ENCODE assay signal across 8 mouse cellular contexts in the genomic region with DNA sequence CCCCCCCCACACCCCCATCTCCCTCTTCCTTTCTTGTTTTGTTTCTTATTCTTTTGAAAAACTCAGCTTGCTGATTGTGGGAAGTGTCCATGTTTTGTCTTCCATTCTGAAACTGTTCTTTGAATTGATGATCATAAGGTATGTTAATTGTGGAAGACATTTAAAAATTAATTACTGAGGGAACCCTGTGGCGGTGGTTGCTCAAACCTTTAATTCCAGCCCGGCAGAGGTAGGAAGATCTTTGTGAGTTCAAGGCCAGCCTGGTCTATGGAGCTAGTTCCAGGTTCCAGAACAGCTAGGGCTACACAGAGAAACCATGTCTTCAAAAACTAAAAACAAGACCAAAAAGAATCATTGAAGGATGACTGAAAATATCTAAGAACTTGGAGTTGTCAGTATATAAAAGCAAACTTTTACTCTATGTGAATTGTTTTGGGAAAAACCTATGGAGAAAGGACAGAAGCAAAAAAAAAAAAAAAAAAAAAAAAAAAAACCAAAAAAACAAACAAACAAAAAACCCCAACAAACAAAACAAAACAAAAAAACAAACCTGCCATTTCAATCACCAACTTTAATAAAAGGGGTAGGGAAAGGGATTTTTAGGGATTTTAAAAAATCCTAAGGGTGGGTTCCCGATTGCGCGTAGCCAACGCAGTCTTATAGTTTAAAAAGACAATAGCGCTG. TPM values are rescaled to one million over a fixed set of nuclear protein-coding genes. Genes with fewer than 3 reads are reported as not detected.
DNase-seq lines count a peak whose midpoint lies in the region; ATAC-seq and TF ChIP-seq lines count a peak whose summit lies in the region.

No protein-coding gene starts in this region.

- peak overlapping the region; percentile 25 for H3K4me3 ChIP-seq in lung, embryonic 14.5 days (ENCODE audit: low read depth, low read length)
- H3K4me3 ChIP-seq in embryonic facial prominence, embryonic 11.5 days (ENCODE audit: low read depth, low read length): 0 out of 2 replicates have a peak overlapping the region, but pooled peaks have one; percentile 6
- peak overlapping the region; percentile 33 for H3K4me3 ChIP-seq in intestine, embryonic 14.5 days (ENCODE audit: low read depth, low read length)
- H3K4me3 ChIP-seq in neural tube, embryonic 13.5 days: peak overlapping the region; percentile 6

- H3K4me2 ChIP-seq in lung, embryonic 14.5 days: peak overlapping the region; percentile 56
- H3K4me2 ChIP-seq in embryonic facial prominence, embryonic 11.5 days (ENCODE audit: low read depth, low read length): peak overlapping the region; percentile 33; the same call in 1 of the 2 replicates
- H3K4me2 ChIP-seq in intestine, embryonic 14.5 days (ENCODE audit: low read length): peak overlapping the region; percentile 46
- peak overlapping the region; percentile 46 for H3K4me2 ChIP-seq in neural tube, embryonic 13.5 days

- no peaks in the 10 kb centered on the region for H3K36me3 ChIP-seq in lung, embryonic 14.5 days (ENCODE audit: insufficient read depth)
- H3K36me3 ChIP-seq in embryonic facial prominence, embryonic 11.5 days (replicated peaks; ENCODE audit: control insufficient read depth, insufficient read depth, low read depth, low read length): no peaks in the 10 kb centered on the region
- H3K36me3 ChIP-seq in intestine, embryonic 14.5 days (ENCODE audit: control insufficient read depth, insufficient read depth, low read length): no peaks in the 10 kb centered on the region
- H3K36me3 ChIP-seq in neural tube, embryonic 13.5 days: no peaks in the 10 kb centered on the region

- 0 out of 2 replicates have a peak overlapping the region, but pooled peaks have one; percentile 2 for H3K9ac ChIP-seq in lung, embryonic 14.5 days
- no peak overlapping the region for H3K9ac ChIP-seq in embryonic facial prominence, embryonic 11.5 days (replicated peaks; ENCODE audit: low read length)
- no peak overlapping the region for H3K9ac ChIP-seq in intestine, embryonic 14.5 days (ENCODE audit: low read length)
- no peak overlapping the region for H3K9ac ChIP-seq in neural tube, embryonic 13.5 days

- no peak for ATAC-seq in lung, embryonic 14.5 days (ENCODE audit: insufficient read depth)
- no peak for ATAC-seq in embryonic facial prominence, embryonic 11.5 days (replicated peaks; ENCODE audit: insufficient number of reproducible peaks, low FRiP score, low TSS enrichment, low read depth)
- no peak for ATAC-seq in intestine, embryonic 14.5 days (replicated peaks; ENCODE audit: low FRiP score, low TSS enrichment, low read depth)
- no peak for ATAC-seq in neural tube, embryonic 13.5 days (ENCODE audit: low read depth)

- no peak overlapping the region for H3K27ac ChIP-seq in lung, embryonic 14.5 days (ENCODE audit: low read depth)
- no peak overlapping the region for H3K27ac ChIP-seq in embryonic facial prominence, embryonic 11.5 days (replicated peaks; ENCODE audit: low read depth, low read length)
- H3K27ac ChIP-seq in intestine, embryonic 14.5 days (ENCODE audit: low read depth): no peak overlapping the region
- H3K27ac ChIP-seq in neural tube, embryonic 13.5 days (replicated peaks): no peak overlapping the region

- no peak for DNase-seq in lung, embryonic 14.5 days
- DNase-seq in lung, postnatal 25 days (ENCODE audit: low spot score): no peak
- peak; percentile 11 for DNase-seq in embryonic facial prominence, embryonic 11.5 days (ENCODE audit: low spot score)
- DNase-seq in intestine, embryonic 14.5 days (ENCODE audit: low spot score): no peak
- no peak for DNase-seq in adrenal gland, postnatal 36 days
- DNase-seq in thymus, postnatal 36 days: no peak
- no peak for DNase-seq in kidney, adult 9 months

- WGBS in lung, embryonic 14.5 days: 23% methylated on average over 7 of the region's 7 CpGs
- WGBS in embryonic facial prominence, embryonic 11.5 days: 17% methylated on average over 7 of the region's 7 CpGs
- 29% methylated on average over 7 of the region's 7 CpGs for WGBS in intestine, embryonic 14.5 days
- 21% methylated on average over 7 of the region's 7 CpGs for WGBS in neural tube, embryonic 13.5 days

- H3K27me3 ChIP-seq in lung, embryonic 14.5 days (ENCODE audit: insufficient read depth, low read length): no peaks in the 10 kb centered on the region
- no peaks in the 10 kb centered on the region for H3K27me3 ChIP-seq in embryonic facial prominence, embryonic 11.5 days (ENCODE audit: control insufficient read depth, insufficient read depth, low read length)
- no peaks in the 10 kb centered on the region for H3K27me3 ChIP-seq in intestine, embryonic 14.5 days (replicated peaks; ENCODE audit: control insufficient read depth, insufficient read depth, low read length)
- H3K27me3 ChIP-seq in neural tube, embryonic 13.5 days: no peaks in the 10 kb centered on the region

- TF ChIP-seq CTCF in lung, embryonic 14.5 days (IDR thresholded peaks at IDR 0.05; ENCODE audit: low read depth): no peak

- H3K9me3 ChIP-seq in lung, embryonic 14.5 days (ENCODE audit: low read depth, low read length): no peaks in the 10 kb centered on the region
- no peaks in the 10 kb centered on the region for H3K9me3 ChIP-seq in embryonic facial prominence, embryonic 11.5 days (replicated peaks; ENCODE audit: control insufficient read depth, low read length)
- no peaks in the 10 kb centered on the region for H3K9me3 ChIP-seq in intestine, embryonic 14.5 days (ENCODE audit: control insufficient read depth, low read length)
- H3K9me3 ChIP-seq in neural tube, embryonic 13.5 days: no peaks in the 10 kb centered on the region

- 0 out of 2 replicates have a peak, but pooled peaks cover 2% of the 10 kb centered on the region for H3K4me1 ChIP-seq in lung, embryonic 14.5 days (ENCODE audit: insufficient read depth)
- no peaks in the 10 kb centered on the region for H3K4me1 ChIP-seq in embryonic facial prominence, embryonic 11.5 days (ENCODE audit: control insufficient read depth, insufficient read depth, low read length)
- 0 out of 2 replicates have a peak, but pooled peaks cover 3% of the 10 kb centered on the region for H3K4me1 ChIP-seq in intestine, embryonic 14.5 days (replicated peaks; ENCODE audit: control insufficient read depth, insufficient read depth, low read length)
- H3K4me1 ChIP-seq in neural tube, embryonic 13.5 days (replicated peaks): peaks cover 6% of the 10 kb centered on the region; the same call in 1 of the 2 replicates

RNA-seq across cellular contexts. Expression of a gene that starts 11.0 kb away (rescaled TPM):
- polyA plus RNA-seq in lung, embryonic 14.5 days (2014; fragmentation: Nextera tagmentation; extraction: Ambion mirVana): 416 and 446 TPM in 2 replicates
- 527 and 556 TPM in 2 replicates for polyA plus RNA-seq in embryonic facial prominence, embryonic 11.5 days (2014; fragmentation: Nextera tagmentation; extraction: Ambion mirVana)
- polyA plus RNA-seq in intestine, embryonic 14.5 days (2014; fragmentation: Nextera tagmentation; extraction: Ambion mirVana): 414 and 456 TPM in 2 replicates
- polyA plus RNA-seq in neural tube, embryonic 13.5 days (2015; fragmentation: Nextera tagmentation; extraction: Ambion mirVana): 519 and 526 TPM in 2 replicates
- total RNA-seq in adrenal gland, postnatal 36 days (2021): 100 to 1,000 TPM; 341 to 364 TPM

RNA-seq across cellular contexts. Expression of a gene that starts 37.3 kb away (rescaled TPM):
- 23.8 and 30.4 TPM in 2 replicates for polyA plus RNA-seq in lung, embryonic 14.5 days (2014; fragmentation: Nextera tagmentation; extraction: Ambion mirVana)
- 8.4 and 9.4 TPM in 2 replicates for polyA plus RNA-seq in embryonic facial prominence, embryonic 11.5 days (2014; fragmentation: Nextera tagmentation; extraction: Ambion mirVana)
- polyA plus RNA-seq in intestine, embryonic 14.5 days (2014; fragmentation: Nextera tagmentation; extraction: Ambion mirVana): 18.7 and 20.7 TPM in 2 replicates
- polyA plus RNA-seq in neural tube, embryonic 13.5 days (2015; fragmentation: Nextera tagmentation; extraction: Ambion mirVana): 11.2 and 13.2 TPM in 2 replicates
- 1 to 10 TPM; 4.6 to 6.9 TPM for total RNA-seq in adrenal gland, postnatal 36 days (2021)
